Mouse (Mus musculus): ENCODE data around the gene Ctdspl2.

DNA sequence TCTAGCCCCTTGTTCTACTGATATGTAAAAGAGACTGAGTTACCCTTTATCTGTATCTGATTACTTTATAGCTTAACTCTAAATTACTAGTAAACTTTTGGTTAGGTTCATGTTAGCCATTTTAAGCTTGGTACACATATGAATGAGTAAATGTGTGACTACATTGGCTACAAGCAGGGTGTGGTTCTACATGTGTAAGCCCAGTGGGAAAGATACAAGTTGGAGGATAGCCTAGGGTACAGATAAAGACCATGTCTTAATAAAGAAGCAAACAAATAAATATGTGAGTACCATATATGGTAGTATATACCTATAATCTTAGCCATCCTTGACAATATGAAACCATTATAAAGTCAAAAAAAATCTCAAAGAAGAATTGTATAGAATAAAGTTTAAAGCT is 88.1 kb downstream of the Ctdspl2 start:
- no peak for TF ChIP-seq CTCF (IDR thresholded peaks at IDR 0.05; ENCODE audit: borderline replicate concordance, control insufficient read depth, extremely low read depth, insufficient read depth, low read length, poor library complexity)
- no peak for TF ChIP-seq POLR2A (IDR thresholded peaks at IDR 0.05; ENCODE audit: control insufficient read depth, extremely low read depth, insufficient read depth, low read length, poor library complexity)
